Mouse (Mus musculus): ENCODE measurements around the gene Pgp.
"Not testable (repeated sequence)": the region's sequence is repeated elsewhere in the genome, so short reads cannot be mapped to it uniquely, and the experiment has no call there.

Gene Pgp

GRCm38 (mm10) chr17:24455523-24456206, 14.5 kb upstream of the Pgp start:
- DNase-seq (ENCODE audit: low spot score in 2 of 2), result not testable (repeated sequence)

DNA sequence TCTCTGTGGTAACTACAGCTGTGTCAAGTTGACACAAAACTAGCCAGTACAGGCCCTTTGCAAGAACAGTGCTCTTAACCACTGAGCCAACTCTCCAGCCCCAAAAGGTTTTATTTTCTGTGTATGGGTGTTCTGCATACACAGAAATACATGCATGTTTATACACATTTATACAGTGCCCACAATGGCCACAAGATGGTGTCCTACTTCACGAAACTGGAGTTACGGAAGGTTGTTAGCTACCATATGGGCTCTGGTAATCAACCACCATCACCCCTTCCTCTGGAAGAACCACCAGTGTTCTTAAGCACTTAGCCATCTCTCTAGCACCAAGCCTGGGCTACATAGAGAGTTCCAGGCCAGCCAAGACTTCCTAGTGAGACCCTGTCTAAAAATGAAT, 8.6 kb upstream of the Pgp start:
- no peak for DNase-seq (ENCODE audit: low spot score in 2 of 2)

GRCm38 (mm10) chr17:24462932-24463331, 7.3 kb upstream of the Pgp start:
- no peak for DNase-seq (ENCODE audit: low spot score in 2 of 2)

GRCm38 (mm10) chr17:24463374-24464133, 6.6 kb upstream of the Pgp start:
- DNase-seq (ENCODE audit: low spot score in 2 of 2), result no peak

DNA sequence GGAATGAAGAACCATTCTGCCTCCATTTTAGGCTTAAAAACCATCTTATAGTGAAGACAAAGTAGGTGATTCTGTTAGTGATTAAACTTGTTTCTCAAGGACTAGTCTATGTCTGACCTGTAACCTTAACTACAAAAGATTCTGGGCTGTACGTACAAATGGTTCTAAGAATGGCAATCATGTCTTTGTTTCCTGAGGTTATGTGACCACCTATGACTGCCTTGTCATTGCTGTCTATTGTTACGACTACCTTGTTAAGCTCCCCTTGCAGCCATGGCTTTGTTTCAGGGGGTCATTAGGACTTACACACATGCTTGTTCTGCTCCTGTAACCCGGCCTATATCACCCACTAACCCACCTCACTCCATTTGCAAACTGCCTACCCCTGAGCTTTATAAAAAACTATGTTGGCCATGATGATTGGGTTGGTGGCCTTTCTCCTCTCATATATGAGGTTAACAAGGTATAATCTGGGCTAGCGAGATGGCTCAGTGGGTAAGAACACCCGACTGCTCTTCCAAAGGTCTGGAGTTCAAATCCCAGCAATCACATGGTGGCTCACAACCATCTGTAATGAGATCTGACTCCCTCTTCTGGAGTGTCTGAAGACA, 1.5 kb upstream of the Pgp start:
- no peak for DNase-seq (ENCODE audit: low spot score in 2 of 2)

- DNase-seq (ENCODE audit: low spot score in 2 of 2), result no peak
These were observed 769 bp upstream of the Pgp start for GRCm38 (mm10) chr17:24469336-24469909.

GRCm38 (mm10) chr17:24470701-24471527, 722 bp downstream of the Pgp start:
- DNase-seq (ENCODE audit: low spot score in 2 of 2), result peak in 1 of 2 experiments; percentile 45

GRCm38 (mm10) chr17:24472512-24472911, 2.3 kb downstream of the Pgp start:
- no peak for DNase-seq (ENCODE audit: low spot score in 2 of 2)

DNA sequence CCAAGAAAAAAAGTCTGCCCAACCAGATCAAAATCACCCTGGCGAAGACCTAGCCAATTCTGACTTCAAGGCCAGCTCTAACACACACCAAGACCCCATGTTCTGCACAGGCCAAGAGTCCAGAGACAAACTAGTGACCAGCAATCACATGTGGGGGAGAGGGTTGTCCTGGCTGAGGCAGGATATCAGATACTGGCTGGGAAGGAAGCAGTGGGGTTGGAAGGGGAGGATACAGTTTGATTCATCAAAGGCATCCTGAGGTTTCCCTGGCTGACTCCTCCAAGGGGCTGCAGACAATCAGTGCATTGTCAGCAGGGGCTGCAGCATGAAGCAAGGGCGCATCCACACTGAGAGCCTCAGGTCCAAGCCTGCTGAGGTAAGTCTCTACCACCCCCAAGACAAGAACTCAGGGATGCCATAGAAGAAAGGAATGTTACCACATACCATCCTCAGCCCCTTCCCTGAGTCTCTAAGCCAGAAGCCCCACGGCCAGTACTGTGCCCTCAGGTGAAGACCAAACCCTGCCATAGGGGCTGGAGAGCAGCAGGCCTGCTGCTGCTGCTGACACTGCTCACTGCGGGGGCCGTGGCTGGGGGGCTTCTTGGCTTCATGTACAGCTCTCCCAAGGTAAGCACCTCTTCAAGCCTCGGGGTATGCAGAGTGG, 3.6 kb downstream of the Pgp start, which contains the start of gene Bricd5:
Gene Bricd5, plus strand, starts transcription at position 273 of the 664 bp plus-strand sequence.
- no peak for DNase-seq (ENCODE audit: low spot score in 2 of 2)

GRCm38 (mm10) chr17:24474557-24474956, 4.4 kb downstream of the Pgp start:
- no peak for DNase-seq (ENCODE audit: low spot score in 2 of 2)

DNA sequence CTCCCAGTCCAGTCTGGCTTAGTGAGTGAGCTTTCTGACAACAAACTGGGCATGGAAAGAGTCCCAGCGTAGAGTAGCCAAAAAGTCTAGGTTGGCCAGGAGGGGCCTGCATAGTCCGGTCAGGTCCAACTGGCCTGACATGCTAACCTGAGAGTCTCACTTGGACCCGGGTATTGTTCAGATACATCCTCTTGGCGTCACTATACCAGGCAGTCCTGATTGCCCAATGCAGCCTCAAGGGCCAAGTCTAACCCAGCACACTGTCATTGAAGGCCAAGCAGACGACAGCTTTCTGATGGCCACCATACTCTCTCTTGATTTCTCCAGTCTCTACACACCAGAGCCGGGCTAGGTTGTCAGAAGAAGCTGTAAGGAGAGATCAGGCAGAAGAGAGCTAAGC, 5.4 kb downstream of the Pgp start:
- no peak for DNase-seq (ENCODE audit: low spot score in 2 of 2)

DNA sequence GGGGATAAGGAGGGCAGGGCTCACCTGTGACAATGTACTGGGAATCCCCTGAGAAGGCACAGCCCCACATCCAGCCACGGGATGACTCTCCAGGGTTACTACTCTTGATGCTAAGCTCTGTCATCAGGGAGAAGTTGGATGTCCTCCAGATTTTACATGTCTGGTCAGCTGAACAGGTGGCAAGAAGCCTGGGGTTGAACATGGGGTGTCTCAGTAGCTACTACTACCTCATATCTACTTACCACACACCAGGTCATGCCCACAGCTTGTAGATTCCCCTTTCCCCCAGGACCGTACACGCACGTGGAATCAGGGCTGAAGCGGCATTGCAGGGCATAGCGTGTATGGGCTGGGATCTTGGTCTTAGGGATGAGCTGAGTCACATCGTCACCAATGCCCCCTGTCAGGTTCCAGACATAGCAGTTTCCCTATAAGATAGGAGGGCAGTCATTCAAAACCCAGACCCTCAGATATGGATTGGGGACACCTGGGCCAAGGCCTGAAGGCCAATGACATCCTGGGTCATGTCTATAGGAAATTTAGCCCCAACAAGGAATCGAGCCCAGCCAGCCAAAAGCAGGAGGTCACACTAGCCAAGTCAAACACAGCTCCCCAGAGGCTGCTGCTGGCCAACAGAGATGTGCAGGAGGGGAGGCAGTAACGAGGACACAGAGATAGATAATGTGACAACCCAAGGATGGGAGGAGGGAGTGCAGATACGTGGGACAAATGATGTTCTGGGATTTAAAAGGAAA, 6.0 kb downstream of the Pgp start:
- DNase-seq (ENCODE audit: low spot score in 2 of 2), result no peak

- no peak for DNase-seq (ENCODE audit: low spot score in 2 of 2)
These were observed 7.1 kb downstream of the Pgp start for GRCm38 (mm10) chr17:24477053-24477984.

- DNase-seq (ENCODE audit: low spot score in 2 of 2), result no peak
These were observed 7.9 kb downstream of the Pgp start for GRCm38 (mm10) chr17:24477985-24478600.

GRCm38 (mm10) chr17:24478663-24479380, 8.6 kb downstream of the Pgp start, which contains the start of gene Mlst8:
TSS of gene Mlst8 (minus strand) at chr17:24479078.
- peak; percentile 94 to 95 for DNase-seq (ENCODE audit: low spot score in 2 of 2)

- no peak for DNase-seq (ENCODE audit: low spot score in 2 of 2)
These were observed 9.2 kb downstream of the Pgp start for GRCm38 (mm10) chr17:24479431-24479830.

DNA sequence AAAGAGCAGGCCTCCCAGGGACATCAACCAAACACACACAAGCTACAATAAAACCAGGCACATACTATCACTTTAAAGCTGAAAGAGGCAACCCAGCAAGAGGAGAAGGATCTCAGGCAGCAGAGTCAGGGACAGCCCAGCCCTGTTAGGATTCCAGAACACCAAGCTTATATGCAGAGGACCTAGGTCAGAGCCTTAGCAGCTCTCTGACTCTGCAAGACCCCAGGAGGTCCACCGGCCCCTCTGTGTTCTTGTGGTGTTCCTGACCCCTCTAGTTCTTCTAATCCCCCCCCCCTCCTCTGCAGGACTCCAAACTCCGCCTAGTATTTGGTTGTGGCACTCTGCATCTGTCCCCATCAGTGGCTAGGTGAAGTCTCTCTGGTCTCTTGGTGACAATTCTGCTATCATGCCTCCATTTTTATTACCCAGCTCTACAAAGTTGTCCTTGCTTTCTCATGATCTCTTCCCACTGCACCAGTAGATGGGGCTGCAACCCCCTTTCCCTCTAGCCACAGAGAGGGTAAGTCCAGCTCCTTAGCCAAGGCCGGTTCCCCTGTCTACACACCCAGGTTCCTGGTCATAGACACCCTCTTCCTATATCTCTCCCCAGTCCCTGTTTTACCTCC, 10.1 kb downstream of the Pgp start:
- DNase-seq (ENCODE audit: low spot score in 2 of 2), result no peak

All from right cerebral cortex, postnatal 36 days (tissue).